Mouse (Mus musculus) hindbrain, embryonic 11.5 days (tissue): ENCODE measurements around the gene Fam131b. TPM values are rescaled to one million over a fixed set of nuclear protein-coding genes. Genes with fewer than 3 reads are reported as not detected.

Experiments
- ATAC-seq: fragments of 200-750 bp; cut with Nextera tagmentation; 2 replicates; pipeline ENCODE4 v1.8.0; 2017; ENCODE audit warnings: mild to moderate bottlenecking, moderate TSS enrichment, moderate library complexity; ENCODE audit not compliant: low FRiP score
- DNase-seq: peaks from one replicate; pipeline ENCODE4 v3.0.0-alpha.2; 2015; ENCODE audit warnings: low spot score
- H3K27ac ChIP-seq: fragments of 300-500 bp; sonication (generic); 2 replicates; pipeline ENCODE4 v1.5.1; 2014; ENCODE audit warnings: mild to moderate bottlenecking, low read depth, low read length
- H3K27me3 ChIP-seq: fragments of 300-500 bp; sonication (generic); 2 replicates; pipeline ENCODE4 v1.6.1; 2014; ENCODE audit warnings: mild to moderate bottlenecking, low read length, moderate library complexity, mixed read lengths; ENCODE audit not compliant: control insufficient read depth, insufficient read depth
- H3K36me3 ChIP-seq: fragments of 300-500 bp; sonication (generic); 2 replicates; pipeline ENCODE4 v1.6.1; 2014; ENCODE audit warnings: mild to moderate bottlenecking, low read length, moderate library complexity, mixed read lengths; ENCODE audit not compliant: control insufficient read depth, insufficient read depth
- H3K4me1 ChIP-seq: fragments of 300-500 bp; sonication (generic); replicated peaks from 2 replicates; pipeline ENCODE4 v1.6.1; 2014; ENCODE audit warnings: low read length, mixed read lengths; ENCODE audit not compliant: control insufficient read depth, insufficient read depth
- H3K4me2 ChIP-seq: fragments of 300-500 bp; sonication (generic); replicated peaks from 2 replicates; pipeline ENCODE4 v1.6.1; 2014; ENCODE audit warnings: mild to moderate bottlenecking, low read depth, low read length
- H3K4me3 ChIP-seq: fragments of 300-500 bp; sonication (generic); 2 replicates; pipeline ENCODE4 v1.5.1; 2014; ENCODE audit warnings: low read depth, low read length
- H3K9ac ChIP-seq: fragments of 300-500 bp; sonication (generic); 2 replicates; pipeline ENCODE4 v1.6.1; 2014; ENCODE audit warnings: low read depth, low read length
- H3K9me3 ChIP-seq: fragments of 300-500 bp; sonication (generic); 2 replicates; pipeline ENCODE4 v1.6.1; 2016; ENCODE audit warnings: low read length; ENCODE audit not compliant: control insufficient read depth
- WGBS: fragments of 180-500 bp; shearing (Covaris S2); extraction: QIAGEN DNeasy Blood & Tissue Kit; methylation state at CpG from one replicate; pipeline ENCODE4 v1.1.7; 2014; 5-methylcytosine and 5-hydroxymethylcytosine counted together
- polyA plus RNA-seq: library from polyadenylated mRNA; unstranded; fragments of >200 nt; fragmentation: Nextera tagmentation; extraction: Ambion mirVana; gene quantifications from 2 replicates; pipeline ENCODE4 v1.2.1, GENCODE M21; 2014

Gene Fam131b
- polyA plus RNA-seq, 1 experiment from 2014 or later, result 3.1 TPM

GRCm38 (mm10) chr6:42293327-42293726 is 31.1 kb downstream of the Fam131b start:
- H3K4me1 ChIP-seq, result no peaks in the 10 kb centered on the region
- H3K27ac ChIP-seq, result no peak overlapping the region
- no peak overlapping the region for H3K4me2 ChIP-seq
- no peak overlapping the region for H3K9ac ChIP-seq
- DNase-seq, result no peak
- H3K4me3 ChIP-seq, result no peak overlapping the region
- WGBS, result 94% methylated on average over 6 of the region's 6 CpGs
- ATAC-seq, result no peak
- H3K36me3 ChIP-seq, result peaks cover 2% of the 10 kb centered on the region; the same call in 1 of the 2 replicates
- no peaks in the 10 kb centered on the region for H3K27me3 ChIP-seq
- no peaks in the 10 kb centered on the region for H3K9me3 ChIP-seq

GRCm38 (mm10) chr6:42287562-42287961 is 36.9 kb downstream of the Fam131b start:
- Histone ChIP-seq H3K27ac (no peak overlapping the region), H3K36me3 (peaks cover 4% of the 10 kb centered on the region)

GRCm38 (mm10) chr6:42286448-42286847 is 38.0 kb downstream of the Fam131b start, which contains the start of gene Clcn1:
Gene Clcn1 (plus strand): TSS chr6:42286685.
- Histone ChIP-seq H3K27me3 (no peaks in the 10 kb centered on the region), H3K27ac (no peak within 1 kb of the TSS), H3K4me2 (no peak within 1 kb of the TSS), H3K9ac (no peak within 1 kb of the TSS), H3K4me3 (no peak within 1 kb of the TSS), H3K9me3 (no peaks in the 10 kb centered on the region), H3K36me3 (peaks cover 8% of the 10 kb centered on the region), H3K4me1 (no peaks in the 10 kb centered on the region)
- no peak for DNase-seq
- peak; percentile 27; the same call in 1 of the 2 replicates for ATAC-seq
- 83% methylated on average over 5 of the region's 5 CpGs for WGBS

More at GRCm38 (mm10) chr6:42287562-42287961, 36.9 kb downstream of the Fam131b start:
- H3K9ac ChIP-seq, result no peak overlapping the region
- H3K27me3 ChIP-seq, result no peaks in the 10 kb centered on the region
- no peak overlapping the region for H3K4me2 ChIP-seq
- no peak for ATAC-seq
- DNase-seq, result no peak
- H3K9me3 ChIP-seq, result no peaks in the 10 kb centered on the region
- H3K4me1 ChIP-seq, result no peaks in the 10 kb centered on the region
- H3K4me3 ChIP-seq, result no peak overlapping the region

GRCm38 (mm10) chr6:42282865-42283528 is 41.4 kb downstream of the Fam131b start:
- Histone ChIP-seq H3K4me1 (no peaks in the 10 kb centered on the region), H3K9me3 (no peaks in the 10 kb centered on the region), H3K4me3 (no peak overlapping the region), H3K4me2 (no peak overlapping the region), H3K27me3 (no peaks in the 10 kb centered on the region), H3K36me3 (peaks cover 19% of the 10 kb centered on the region), H3K9ac (no peak overlapping the region), H3K27ac (no peak overlapping the region)
- DNase-seq (no peak), ATAC-seq (no peak)
- 82% methylated on average over 5 of the region's 5 CpGs for WGBS

GRCm38 (mm10) chr6:42276151-42276550 is 48.3 kb downstream of the Fam131b start:
- H3K4me3 ChIP-seq, result no peak overlapping the region
- no peak overlapping the region for H3K27ac ChIP-seq
- no peaks in the 10 kb centered on the region for H3K4me1 ChIP-seq
- no peak overlapping the region for H3K4me2 ChIP-seq
- DNase-seq (no peak), ATAC-seq (no peak)
- WGBS, result 90% methylated on average over 2 of the region's 2 CpGs
- no peaks in the 10 kb centered on the region for H3K9me3 ChIP-seq
- H3K27me3 ChIP-seq, result no peaks in the 10 kb centered on the region
- no peak overlapping the region for H3K9ac ChIP-seq
- peaks cover 23% of the 10 kb centered on the region for H3K36me3 ChIP-seq

- H3K36me3 ChIP-seq, result peaks cover 7% of the 10 kb centered on the region; the same call in 1 of the 2 replicates
These were observed 53.6 kb downstream of the Fam131b start for GRCm38 (mm10) chr6:42270817-42271216.

GRCm38 (mm10) chr6:42265391-42266330 is 58.8 kb downstream of the Fam131b start:
- no peaks in the 10 kb centered on the region for H3K4me1 ChIP-seq
- WGBS, result under 1% methylated on average over 21 of the region's 21 CpGs
- no peaks in the 10 kb centered on the region for H3K9me3 ChIP-seq
- peak overlapping the region; percentile 97 for H3K9ac ChIP-seq
- peak overlapping the region; percentile 88 for H3K4me3 ChIP-seq
- DNase-seq (peak; percentile 37), ATAC-seq (no peak)
- no peaks in the 10 kb centered on the region for H3K27me3 ChIP-seq
- H3K36me3 ChIP-seq, result peaks cover 5% of the 10 kb centered on the region; the same call in 1 of the 2 replicates
- peak overlapping the region; percentile 82 for H3K27ac ChIP-seq
- peak overlapping the region; percentile 74 for H3K4me2 ChIP-seq

More at GRCm38 (mm10) chr6:42270817-42271216, 53.6 kb downstream of the Fam131b start:
- no peak overlapping the region for H3K9ac ChIP-seq
- no peak overlapping the region for H3K27ac ChIP-seq
- H3K4me2 ChIP-seq, result no peak overlapping the region
- no peaks in the 10 kb centered on the region for H3K27me3 ChIP-seq
- H3K9me3 ChIP-seq, result no peaks in the 10 kb centered on the region
- no peaks in the 10 kb centered on the region for H3K4me1 ChIP-seq
- ATAC-seq (no peak), DNase-seq (no peak)
- H3K4me3 ChIP-seq, result no peak overlapping the region
